Mouse (Mus musculus): ENCODE measurements around the gene Csrp3. TPM values are rescaled to one million over a fixed set of nuclear protein-coding genes. Genes with fewer than 3 reads are reported as not detected.

The Csrp3 gene
- 10.7 and 12.1 TPM in 2 replicates for total RNA-seq (2015)
- total RNA-seq (2017) = 9.2 and 12.2 TPM in 2 replicates

- no peak for ATAC-seq (ENCODE audit: poor library complexity, severe bottlenecking)
These were observed at the start of gene Csrp3 for GRCm38 (mm10) chr7:48847820-48848650. Gene Csrp3 (minus strand): TSS chr7:48848033.

- ATAC-seq (ENCODE audit: poor library complexity, severe bottlenecking) = no peak
These were observed 48.2 kb upstream of the Csrp3 start for GRCm38 (mm10) chr7:48896051-48896450.

DNA sequence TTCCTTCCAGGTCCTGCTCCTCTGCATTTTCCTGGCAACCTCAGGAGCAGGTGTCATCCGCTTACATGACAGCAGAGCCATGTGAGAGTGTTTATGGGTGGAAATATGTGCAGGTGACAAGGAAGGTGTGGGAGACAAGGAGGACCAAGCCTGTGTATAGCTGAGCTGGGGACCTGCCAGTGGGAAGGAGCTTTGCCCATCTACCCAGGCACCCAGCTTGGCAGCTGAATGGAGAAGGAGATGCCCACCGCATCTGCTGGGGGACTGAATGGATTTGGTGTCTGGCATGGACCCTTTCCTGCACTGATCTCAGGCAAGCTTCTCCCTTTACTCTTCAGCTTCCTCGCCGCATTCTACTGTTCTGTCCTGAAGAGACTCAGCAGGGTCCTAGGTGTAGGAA lies 47.6 kb upstream of the Csrp3 start:
- no peak for ATAC-seq (ENCODE audit: poor library complexity, severe bottlenecking)

GRCm38 (mm10) chr7:48894763-48895162 lies 46.9 kb upstream of the Csrp3 start:
- ATAC-seq (ENCODE audit: poor library complexity, severe bottlenecking) = no peak

GRCm38 (mm10) chr7:48894152-48894551 lies 46.3 kb upstream of the Csrp3 start:
- peak; percentile 79 for ATAC-seq (ENCODE audit: poor library complexity, severe bottlenecking)

DNA sequence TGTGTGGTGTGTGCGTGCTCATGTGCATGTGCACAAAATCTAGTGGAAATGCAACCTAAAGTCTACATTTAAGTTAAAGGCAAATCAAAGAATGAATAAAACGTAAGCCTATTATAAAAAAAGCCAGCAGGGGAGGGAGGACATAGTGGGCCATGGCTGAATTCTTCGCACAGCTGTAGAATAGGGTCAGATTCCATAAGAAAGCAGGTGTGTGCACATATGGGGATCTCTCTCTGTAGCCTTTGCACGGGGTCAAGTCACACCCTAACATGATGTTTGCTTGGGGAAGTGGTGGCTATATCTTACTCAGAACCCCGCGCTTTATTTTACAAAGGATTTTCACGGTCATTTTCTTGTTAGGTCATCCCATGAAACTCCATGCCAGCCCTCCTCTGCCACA lies 45.3 kb upstream of the Csrp3 start:
- no peak for ATAC-seq (ENCODE audit: poor library complexity, severe bottlenecking)

DNA sequence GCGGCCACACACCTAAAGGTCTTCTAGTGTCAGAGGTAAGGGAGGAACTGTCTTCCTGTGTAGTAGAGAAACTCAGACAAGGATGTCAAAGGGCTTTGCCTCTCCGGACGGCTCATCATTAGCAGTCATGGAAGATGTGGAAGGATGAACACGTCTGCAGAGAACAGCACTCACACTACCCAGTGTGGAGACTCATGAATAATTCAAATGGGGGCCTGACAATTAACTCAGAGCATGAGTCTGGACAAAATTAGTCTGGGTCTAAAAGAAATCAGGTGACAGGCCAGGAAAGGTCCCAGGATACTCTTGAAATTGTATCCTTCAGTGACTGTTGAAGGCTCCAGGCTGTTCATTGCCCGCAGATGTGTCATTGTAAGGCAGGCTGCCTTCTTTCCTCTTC lies 43.2 kb upstream of the Csrp3 start:
- no peak for ATAC-seq (ENCODE audit: poor library complexity, severe bottlenecking)

DNA sequence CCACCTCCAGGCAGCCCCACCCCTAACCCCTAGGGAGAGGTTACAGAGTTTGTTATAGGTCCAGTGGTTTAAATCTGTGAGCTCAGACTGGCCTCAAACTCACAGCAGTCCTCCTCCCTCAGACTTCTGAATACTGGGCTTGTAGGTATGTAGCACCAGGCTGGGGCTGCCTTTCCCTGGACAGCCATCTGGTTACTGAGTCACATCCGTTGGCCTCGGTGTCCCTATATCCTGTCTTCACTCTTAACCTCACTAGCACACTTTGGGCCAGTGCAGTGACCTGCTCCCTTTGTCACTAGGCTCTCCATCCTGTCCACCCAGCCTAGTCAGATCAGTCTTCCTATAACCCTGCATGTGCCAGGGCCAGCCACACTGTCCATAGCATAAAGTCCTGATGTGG lies 40.9 kb upstream of the Csrp3 start:
- ATAC-seq (ENCODE audit: poor library complexity, severe bottlenecking) = no peak

GRCm38 (mm10) chr7:48887973-48888372 lies 40.1 kb upstream of the Csrp3 start:
- no peak for ATAC-seq (ENCODE audit: poor library complexity, severe bottlenecking)

DNA sequence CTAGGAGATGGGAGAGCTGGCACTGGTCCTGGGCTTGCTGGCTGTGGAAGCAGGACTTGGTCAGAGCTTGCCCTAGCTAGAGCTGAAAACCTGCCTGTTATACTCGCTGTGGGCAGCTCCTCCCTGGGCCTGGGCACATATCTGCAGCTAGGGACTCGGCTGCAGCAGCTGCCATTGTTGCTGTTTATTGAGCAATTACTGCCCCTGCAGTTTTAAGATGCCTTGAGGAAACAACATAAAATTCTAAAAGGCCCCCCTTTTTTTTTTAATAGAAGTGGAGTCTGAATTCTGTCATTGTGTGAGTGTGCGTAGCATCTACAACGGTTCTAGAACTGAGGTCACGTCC lies 36.4 kb upstream of the Csrp3 start:
- no peak for ATAC-seq (ENCODE audit: poor library complexity, severe bottlenecking)

DNA sequence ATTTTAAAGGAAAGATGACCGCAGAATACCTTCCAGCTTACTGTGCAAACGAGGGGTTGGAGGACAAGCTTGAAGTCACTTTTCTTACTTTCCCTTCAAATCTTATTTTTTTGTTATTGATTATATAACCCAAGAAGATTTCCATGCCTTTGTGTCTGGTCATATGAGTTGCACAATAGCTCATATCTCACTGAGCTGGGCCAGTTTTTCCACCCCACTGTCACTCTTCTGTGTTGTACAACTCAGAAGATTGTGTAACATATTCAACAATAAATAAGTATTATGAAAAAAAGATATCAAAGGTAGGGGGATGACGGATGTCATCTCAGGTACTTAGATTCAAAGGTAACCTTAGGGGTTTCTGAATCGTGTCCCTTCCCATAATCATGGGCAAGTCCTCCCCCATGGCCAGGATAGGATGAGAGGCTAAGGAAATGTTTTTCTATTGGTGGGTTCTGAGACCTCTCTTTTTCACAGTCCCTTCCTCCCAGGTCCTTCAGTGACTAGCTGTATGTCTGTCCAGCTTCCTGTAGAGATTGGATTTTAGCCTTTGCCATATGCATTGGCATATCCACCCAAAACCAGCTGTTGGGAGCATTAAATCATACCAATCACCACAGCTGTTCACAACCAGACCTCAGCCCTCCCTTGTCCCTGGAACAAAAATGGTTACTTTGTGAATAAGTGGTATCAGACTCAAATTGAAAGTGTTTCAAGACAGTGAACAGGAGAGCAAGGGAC lies 35.9 kb upstream of the Csrp3 start:
- ATAC-seq (ENCODE audit: poor library complexity, severe bottlenecking) = no peak

DNA sequence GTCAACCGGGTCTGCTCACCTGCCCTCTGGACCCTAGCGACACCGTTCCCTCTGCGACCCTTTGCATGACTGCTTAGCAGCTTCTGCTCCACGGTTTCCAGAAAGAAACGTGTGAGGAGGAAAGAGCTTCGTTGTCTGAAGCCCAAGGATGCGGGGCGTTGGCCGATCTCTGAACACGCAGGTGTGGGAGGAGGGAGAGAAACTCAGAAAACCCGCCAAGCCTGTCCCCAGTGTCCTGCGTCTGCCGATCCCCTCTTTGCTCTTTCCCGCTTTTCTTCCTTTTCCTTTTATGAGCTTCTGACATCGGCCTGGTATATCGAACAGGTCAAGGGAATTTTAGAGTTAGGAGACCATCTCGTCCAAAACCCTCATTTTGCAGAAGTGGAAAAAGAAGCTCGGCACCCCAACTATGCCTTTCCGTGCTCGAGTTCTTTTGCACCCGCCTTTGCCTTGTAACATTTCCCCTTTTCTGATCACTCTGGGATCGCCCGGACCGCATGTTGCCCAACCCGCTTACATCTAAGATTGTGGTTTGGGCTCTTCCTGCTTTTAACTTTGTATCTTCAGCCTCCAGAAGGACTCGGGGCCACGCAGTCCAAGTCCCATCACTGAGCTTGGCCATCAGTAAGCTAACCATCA lies 34.3 kb upstream of the Csrp3 start:
- peak; percentile 67 for ATAC-seq (ENCODE audit: poor library complexity, severe bottlenecking)

DNA sequence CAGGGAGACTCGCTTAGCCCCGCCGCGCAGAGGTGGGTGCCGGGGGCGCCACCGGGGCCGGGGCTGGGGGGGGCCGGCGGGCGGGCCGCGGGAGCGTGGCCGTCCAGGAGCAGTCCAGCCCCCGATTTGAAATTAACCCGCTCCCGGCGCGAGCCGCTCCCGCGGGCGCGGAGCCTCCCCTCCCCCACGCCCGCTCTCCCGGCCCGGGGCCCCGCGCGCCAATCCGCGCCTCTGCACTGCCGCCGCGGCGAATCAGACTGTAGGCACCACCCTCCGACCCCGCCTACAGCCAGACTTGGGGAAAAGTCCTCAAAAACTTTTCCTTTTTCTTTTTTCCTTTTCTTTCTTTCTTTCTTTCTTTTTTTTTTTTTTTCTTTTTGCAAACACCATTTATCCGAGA lies 33.7 kb upstream of the Csrp3 start, which contains the start of gene E2f8:
E2f8 (minus strand) TSS at position 111 of the 400 bp plus-strand sequence.
- ATAC-seq (ENCODE audit: poor library complexity, severe bottlenecking) = peak; percentile 48

DNA sequence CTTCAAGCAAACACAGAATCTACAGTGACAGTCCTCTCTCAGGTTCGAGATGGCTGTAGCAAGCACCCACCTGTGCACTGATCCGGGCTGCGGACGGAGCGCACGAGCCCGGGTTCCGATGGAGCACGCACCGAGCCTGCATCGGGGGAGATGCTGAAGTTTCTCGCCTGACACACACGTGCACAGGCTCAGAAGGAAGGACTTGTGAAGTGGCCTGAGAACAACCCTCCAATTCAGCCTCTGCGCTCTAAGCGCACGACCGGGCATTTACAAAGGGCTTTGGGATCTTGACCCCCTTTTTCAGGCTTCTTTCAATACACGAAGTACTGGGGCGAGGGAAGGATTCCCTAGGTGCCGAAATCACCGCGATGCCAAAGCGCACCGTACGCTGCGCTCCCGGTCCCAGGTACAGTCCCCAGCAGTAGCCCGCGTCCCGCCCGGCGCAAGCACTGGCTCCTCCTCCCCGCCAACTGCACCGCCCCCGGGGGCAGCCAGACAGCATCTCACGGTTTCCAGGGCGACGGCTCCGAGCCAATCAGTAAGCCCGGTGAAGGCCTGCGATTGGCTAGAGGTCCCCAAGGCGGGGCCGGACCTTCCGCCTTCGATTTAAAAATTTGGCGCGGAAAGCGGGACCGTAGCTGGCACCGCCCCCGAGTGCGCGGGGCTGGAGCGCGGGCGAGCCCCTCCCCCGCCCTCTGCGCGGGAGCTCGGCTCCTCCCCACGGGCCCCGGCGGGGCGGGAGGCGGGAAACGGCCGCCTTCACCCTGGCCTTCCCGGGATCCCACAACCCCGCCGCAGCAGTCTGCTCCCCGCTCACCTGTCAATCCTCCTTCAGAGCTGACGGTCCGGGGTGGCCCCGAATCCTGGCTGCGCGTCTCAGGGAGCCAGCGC lies 33.0 kb upstream of the Csrp3 start:
- ATAC-seq (ENCODE audit: poor library complexity, severe bottlenecking) = peak; percentile 81

DNA sequence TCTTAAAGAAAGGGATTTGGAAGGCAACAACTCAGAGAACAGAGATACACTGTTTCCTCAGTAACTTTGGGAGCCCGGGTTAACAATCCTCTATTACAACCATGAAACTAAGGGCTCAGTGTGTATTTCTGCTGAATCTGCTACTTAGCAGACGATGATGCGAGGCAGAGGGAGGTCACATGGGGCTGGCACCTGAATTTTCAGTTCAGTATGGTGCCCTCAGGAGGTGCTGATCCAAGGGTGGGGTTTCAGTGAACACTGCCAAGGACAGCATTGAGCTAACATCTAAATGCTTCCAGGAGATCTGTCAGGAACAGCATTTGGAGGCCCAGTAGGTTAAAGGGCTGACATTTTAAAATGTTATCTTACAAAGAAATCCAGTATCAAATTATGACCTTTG lies 31.7 kb upstream of the Csrp3 start:
- ATAC-seq (ENCODE audit: poor library complexity, severe bottlenecking) = no peak

- ATAC-seq (ENCODE audit: poor library complexity, severe bottlenecking) = no peak
These were observed 30.1 kb upstream of the Csrp3 start for GRCm38 (mm10) chr7:48877786-48878390.

DNA sequence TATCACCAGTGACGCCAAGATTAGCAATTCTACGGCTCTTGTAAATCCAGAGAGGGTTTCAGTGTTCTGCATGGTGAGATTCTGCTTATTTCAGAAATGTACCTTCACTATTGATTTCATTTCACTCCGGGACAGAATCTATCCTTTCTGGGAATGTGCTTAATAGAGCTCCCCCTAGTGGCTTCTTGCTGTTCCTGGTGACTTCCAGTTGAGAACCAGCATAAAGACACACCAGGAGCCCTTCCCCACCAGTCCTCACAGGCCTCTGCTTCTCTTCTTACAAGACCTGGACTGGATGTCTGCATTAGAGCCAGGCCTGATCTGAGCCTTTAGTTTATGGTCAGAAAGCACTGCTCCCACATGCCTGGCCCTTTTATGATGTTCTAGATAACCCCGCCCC lies 28.7 kb upstream of the Csrp3 start:
- ATAC-seq (ENCODE audit: poor library complexity, severe bottlenecking) = 0 out of 2 replicates have a peak, but pooled peaks have one; percentile 19

DNA sequence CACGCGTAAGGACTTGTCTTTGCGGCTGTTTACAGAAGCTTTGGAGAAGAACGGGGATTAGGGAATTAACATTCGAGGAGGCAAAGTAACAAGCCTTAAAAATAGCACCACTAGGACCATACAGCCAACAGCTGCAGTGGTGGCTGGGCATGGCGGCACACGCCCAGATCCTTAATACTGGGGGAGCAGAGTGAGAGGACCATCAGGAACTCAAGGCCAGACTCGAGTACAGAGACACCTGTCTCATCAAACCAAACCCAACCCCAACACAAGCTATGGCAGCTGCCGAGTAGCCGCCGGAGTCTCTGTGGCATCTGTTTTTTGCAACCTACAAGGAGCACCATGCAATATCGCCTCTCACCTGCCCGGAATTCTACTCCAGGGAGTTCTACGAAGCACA lies 27.3 kb upstream of the Csrp3 start:
- ATAC-seq (ENCODE audit: poor library complexity, severe bottlenecking) = no peak

DNA sequence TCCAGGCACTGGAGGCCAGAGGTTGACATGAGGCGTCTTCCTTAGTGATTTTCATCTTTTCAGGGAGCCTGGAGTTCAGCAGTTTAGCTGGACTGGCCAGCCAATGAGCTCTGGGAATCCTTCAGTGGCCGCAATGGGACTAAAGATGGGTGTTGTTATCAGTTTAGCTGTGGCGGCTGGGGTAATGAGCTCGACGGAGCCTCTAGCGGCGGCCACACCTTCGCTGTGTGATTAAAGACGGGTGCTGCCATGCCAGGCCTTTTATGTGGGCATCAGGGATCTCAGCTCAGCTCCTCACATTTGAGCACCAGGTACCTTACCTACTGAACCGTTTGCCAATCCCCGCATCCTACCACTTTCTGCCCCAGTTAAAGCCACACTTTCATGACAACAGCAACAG lies 23.5 kb upstream of the Csrp3 start:
- ATAC-seq (ENCODE audit: poor library complexity, severe bottlenecking) = no peak

DNA sequence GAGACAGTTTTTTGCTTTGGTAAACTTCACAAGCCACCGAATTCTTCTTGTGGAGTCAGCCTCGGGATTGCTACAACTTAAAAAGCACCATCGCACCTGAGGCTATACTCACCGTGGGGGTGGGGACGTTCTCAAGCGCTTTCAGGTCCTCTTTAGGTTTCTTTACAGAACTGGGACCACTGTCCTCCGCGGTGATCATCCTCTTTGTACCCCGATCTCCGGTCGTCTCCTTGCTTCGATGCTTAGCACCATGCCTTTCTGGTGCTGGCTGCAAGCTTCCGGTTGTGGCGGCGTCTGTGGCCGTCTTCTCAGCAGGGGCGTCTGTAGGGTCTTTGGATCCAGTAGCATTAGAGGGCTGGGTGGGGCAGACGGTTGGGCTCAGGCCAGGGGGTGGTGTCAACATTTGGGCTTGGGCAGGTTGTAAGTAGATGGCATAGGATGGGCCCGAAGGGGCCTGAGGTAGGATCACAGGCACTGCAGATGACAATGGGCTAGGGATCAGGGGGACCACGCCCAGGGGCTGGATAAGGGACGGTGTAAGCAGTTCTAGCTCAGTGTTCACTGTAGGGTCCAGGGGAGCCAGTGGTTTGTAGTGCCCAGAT lies 22.8 kb upstream of the Csrp3 start:
- no peak for ATAC-seq (ENCODE audit: poor library complexity, severe bottlenecking)

All from megakaryocyte, adult 5-6 weeks (primary cell).